ENCODE assay signal across 8 mouse cellular contexts in genomic region chr9:47530922-47531850, GRCm38 (mm10). TPM values are rescaled to one million over a fixed set of nuclear protein-coding genes. Genes with fewer than 3 reads are reported as not detected.
DNase-seq lines count a peak whose midpoint lies in the region; ATAC-seq and TF ChIP-seq lines count a peak whose summit lies in the region.

No protein-coding gene starts in this region.

- peak overlapping the region; percentile 73 for H3K4me2 ChIP-seq in forebrain, embryonic 15.5 days (replicated peaks)

- no peak for TF ChIP-seq CTCF in E14TG2a.4 (conservative IDR thresholded peaks at IDR 0.05; ENCODE audit: low read length)

- H3K9me3 ChIP-seq in E14TG2a.4 (ENCODE audit: low read length): no peaks in the 10 kb centered on the region
- no peaks in the 10 kb centered on the region for H3K9me3 ChIP-seq in forebrain, embryonic 15.5 days

- peak; percentile 57 to 63 for DNase-seq in heart, postnatal 10 days
- peak; percentile 73 to 81 for DNase-seq in kidney, postnatal 4 days
- DNase-seq in lung, adult 18-20 months: peak; percentile 78 to 81
- peak; percentile 31 for DNase-seq in ovary, adult 18-20 months (ENCODE audit: low spot score)
- DNase-seq in urinary bladder, adult 2 months (ENCODE audit: low spot score): peak; percentile 58

- H3K27me3 ChIP-seq in E14TG2a.4 (ENCODE audit: insufficient read depth, low read length): peaks cover 31% of the 10 kb centered on the region
- H3K27me3 ChIP-seq in forebrain, embryonic 15.5 days: no peaks in the 10 kb centered on the region

- H3K27ac ChIP-seq in brown adipose tissue, adult 24 weeks (replicated peaks; ENCODE audit: low read depth, low read length): no peak overlapping the region
- H3K27ac ChIP-seq in forebrain, embryonic 15.5 days (replicated peaks): peak overlapping the region; percentile 92

- H3K4me1 ChIP-seq in E14TG2a.4 (replicated peaks; ENCODE audit: low read depth, low read length): peaks cover 38% of the 10 kb centered on the region
- no peaks in the 10 kb centered on the region; the same call in 1 of the 2 replicates for H3K4me1 ChIP-seq in brown adipose tissue, adult 24 weeks (ENCODE audit: control insufficient read depth, insufficient read depth, insufficient read length, low read length)
- peaks cover 53% of the 10 kb centered on the region for H3K4me1 ChIP-seq in forebrain, embryonic 15.5 days

- peaks cover 5% of the 10 kb centered on the region for H3K36me3 ChIP-seq in E14TG2a.4 (ENCODE audit: insufficient read depth, low read length)
- H3K36me3 ChIP-seq in forebrain, embryonic 15.5 days: no peaks in the 10 kb centered on the region

- peak overlapping the region; percentile 83 for H3K9ac ChIP-seq in forebrain, embryonic 15.5 days (replicated peaks)

- H3K4me3 ChIP-seq in E14TG2a.4 (replicated peaks; ENCODE audit: low read length): peak overlapping the region; percentile 92
- H3K4me3 ChIP-seq in brown adipose tissue, adult 24 weeks (ENCODE audit: insufficient read depth, low read depth, low read length): peak overlapping the region; percentile 75
- H3K4me3 ChIP-seq in forebrain, embryonic 15.5 days: peak overlapping the region; percentile 66

- intact Hi-C loops in heart, postnatal 10 days (cut with DNase I): loop anchor here (5.0 to 10.0 kb wide), 3 partner anchors 109 to 796 kb away; no protein-coding TSS in a partner anchor

- WGBS in forebrain, embryonic 15.5 days: under 1% methylated on average over 100 of the region's 110 CpGs

- peak; percentile 30 for ATAC-seq in forebrain, embryonic 15.5 days (replicated peaks)

RNA-seq across cellular contexts. Expression of gene Cadm1, which starts 1.2 kb away (rescaled TPM):
- 2.1 and 2.5 TPM in 2 replicates for polyA plus RNA-seq in brown adipose tissue, adult 24 weeks (2012; ENCODE audit: insufficient read depth, insufficient read length, missing spikeins)
- polyA plus RNA-seq in forebrain, embryonic 15.5 days (2015; fragmentation: Nextera tagmentation; extraction: Ambion mirVana): 202 and 218 TPM in 2 replicates
- 1 to 10 TPM; 2.7 to 3.3 TPM for total RNA-seq in heart, postnatal 10 days (2021)
- 9.3 and 13.4 TPM in 2 replicates for polyA plus RNA-seq in urinary bladder, adult 2 months (2012; rRNA removed)

Comparison
In these comparisons a context has a peak if more than half of its experiments do, and no peak if none do; other contexts are left out.
1. RNA of gene Cadm1, which starts 1.2 kb away (polyA plus RNA-seq): 202 to 218 TPM in forebrain, embryonic 15.5 days; 9.3 to 13.4 TPM in urinary bladder, adult 2 months and 2.1 to 2.5 TPM in brown adipose tissue, adult 24 weeks; every median in the first group is over 10 times any median in the second.
2. Peak in every context shown above with its lines, with median percentiles within 50 percentile points of each other: H3K4me3 ChIP-seq and DNase-seq.